Mouse (Mus musculus) forebrain, embryonic 11.5 days (tissue): ENCODE measurements around the gene Ccnt1. TPM values are rescaled to one million over a fixed set of nuclear protein-coding genes. Genes with fewer than 3 reads are reported as not detected.

Experiments used
- ATAC-seq: fragments of 200-750 bp; cut with Nextera tagmentation; replicated peaks from 2 replicates; pipeline ENCODE4 v1.8.0; 2017; ENCODE audit warnings: moderate TSS enrichment; ENCODE audit not compliant: low FRiP score
- DNase-seq: peaks from one replicate; pipeline ENCODE4 v3.0.0-alpha.2; 2017; ENCODE audit warnings: low spot score
- H3K27ac ChIP-seq: fragments of 300-500 bp; sonication (generic); 2 replicates; pipeline ENCODE4 v1.5.1; 2014; ENCODE audit warnings: low read depth, low read length
- H3K27me3 ChIP-seq: fragments of 300-500 bp; sonication (generic); 2 replicates; pipeline ENCODE4 v1.6.1; 2014; ENCODE audit warnings: mild to moderate bottlenecking, low read length, mixed read lengths; ENCODE audit not compliant: control insufficient read depth, insufficient read depth
- H3K36me3 ChIP-seq: fragments of 300-500 bp; sonication (generic); 2 replicates; pipeline ENCODE4 v1.6.1; 2014; ENCODE audit warnings: mild to moderate bottlenecking, low read length, moderate library complexity, mixed read lengths; ENCODE audit not compliant: control insufficient read depth, insufficient read depth
- H3K4me1 ChIP-seq: fragments of 300-500 bp; sonication (generic); replicated peaks from 2 replicates; pipeline ENCODE4 v1.6.1; 2014; ENCODE audit warnings: low read length, mixed read lengths; ENCODE audit not compliant: control insufficient read depth, insufficient read depth
- H3K4me2 ChIP-seq: fragments of 300-500 bp; sonication (generic); 2 replicates; pipeline ENCODE4 v1.6.1; 2014; ENCODE audit warnings: low read depth, mild to moderate bottlenecking, low read length, moderate library complexity, mixed read lengths; ENCODE audit not compliant: severe bottlenecking
- H3K4me3 ChIP-seq: fragments of 300-500 bp; sonication (generic); 2 replicates; pipeline ENCODE4 v1.5.1; 2014; ENCODE audit warnings: low read depth, low read length
- H3K9ac ChIP-seq: fragments of 300-500 bp; sonication (generic); 2 replicates; pipeline ENCODE4 v1.6.1; 2014; ENCODE audit warnings: low read length
- H3K9me3 ChIP-seq: fragments of 300-500 bp; sonication (generic); 2 replicates; pipeline ENCODE4 v1.6.1; 2016; ENCODE audit warnings: low read length, mixed read lengths; ENCODE audit not compliant: control insufficient read depth
- WGBS: fragments of 180-500 bp; shearing (Covaris S2); extraction: QIAGEN DNeasy Blood & Tissue Kit; methylation state at CpG from one replicate; pipeline ENCODE4 v1.1.7; 2014; 5-methylcytosine and 5-hydroxymethylcytosine counted together
- polyA plus RNA-seq: library from polyadenylated mRNA; unstranded; fragments of >200 nt; fragmentation: Nextera tagmentation; extraction: Ambion mirVana; gene quantifications from 2 replicates; pipeline ENCODE4 v1.2.1, GENCODE M21; 2014

Ccnt1 gene
- polyA plus RNA-seq, 1 experiment from 2014 or later, result 62.2 TPM

DNA sequence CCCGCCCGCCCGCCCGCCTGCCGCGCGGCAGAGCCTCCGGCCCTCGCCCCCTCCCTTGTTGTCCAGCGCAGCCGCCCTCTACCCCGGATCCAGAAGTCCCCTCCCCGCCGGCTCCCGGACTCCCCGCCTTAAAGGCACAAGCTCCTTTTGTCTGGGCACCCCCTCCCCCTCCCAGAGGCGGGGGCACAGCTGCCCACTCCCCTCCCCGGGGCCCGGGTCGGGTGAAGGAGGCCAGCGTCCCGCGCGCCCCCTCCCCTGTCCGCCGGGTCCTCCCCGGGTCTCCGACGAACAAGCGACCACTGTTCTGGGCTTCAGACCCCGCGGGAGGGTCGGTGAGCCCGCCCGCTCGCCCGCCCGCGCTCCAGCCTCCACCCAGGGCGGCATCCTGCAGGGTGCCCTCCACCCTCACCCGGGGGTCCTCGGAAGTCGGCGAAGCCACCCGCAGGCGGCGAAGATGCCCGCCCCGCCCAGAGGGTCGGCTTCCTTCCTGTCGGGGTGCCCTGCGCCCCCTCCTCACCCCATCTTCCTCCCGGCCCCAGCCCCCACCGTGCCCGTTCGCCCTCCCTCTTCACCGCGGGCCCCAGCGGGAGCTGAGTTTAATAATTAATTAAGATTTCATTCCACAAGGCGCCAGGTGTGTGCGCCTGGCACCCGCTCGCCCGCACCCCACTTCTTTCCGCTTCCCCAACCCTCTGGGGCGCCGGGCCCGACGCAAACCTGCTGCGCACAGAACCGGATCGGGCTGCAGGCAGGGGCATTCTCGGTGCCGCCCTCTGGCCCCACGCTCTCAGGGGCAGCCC lies 38.8 kb upstream of the Ccnt1 start, which contains the start of gene Adcy6:
Gene Adcy6 (minus strand): TSS at position 746 of the 800 bp plus-strand sequence.
- WGBS, result under 1% methylated on average over 51 of the region's 75 CpGs
- peaks cover 19% of the 10 kb centered on the region; the same call in 1 of the 2 replicates for H3K4me1 ChIP-seq
- DNase-seq, result peak; percentile 93
- peak; percentile 89 for ATAC-seq
- H3K9ac ChIP-seq, result peak within 1 kb of the TSS; percentile 92
- peak within 1 kb of the TSS; percentile 84 for H3K4me3 ChIP-seq
- peak within 1 kb of the TSS; percentile 76 for H3K27ac ChIP-seq
- no peaks in the 10 kb centered on the region for H3K27me3 ChIP-seq
- peak within 1 kb of the TSS; percentile 93 for H3K4me2 ChIP-seq
- H3K9me3 ChIP-seq, result no peaks in the 10 kb centered on the region
- no peaks in the 10 kb centered on the region for H3K36me3 ChIP-seq

DNA sequence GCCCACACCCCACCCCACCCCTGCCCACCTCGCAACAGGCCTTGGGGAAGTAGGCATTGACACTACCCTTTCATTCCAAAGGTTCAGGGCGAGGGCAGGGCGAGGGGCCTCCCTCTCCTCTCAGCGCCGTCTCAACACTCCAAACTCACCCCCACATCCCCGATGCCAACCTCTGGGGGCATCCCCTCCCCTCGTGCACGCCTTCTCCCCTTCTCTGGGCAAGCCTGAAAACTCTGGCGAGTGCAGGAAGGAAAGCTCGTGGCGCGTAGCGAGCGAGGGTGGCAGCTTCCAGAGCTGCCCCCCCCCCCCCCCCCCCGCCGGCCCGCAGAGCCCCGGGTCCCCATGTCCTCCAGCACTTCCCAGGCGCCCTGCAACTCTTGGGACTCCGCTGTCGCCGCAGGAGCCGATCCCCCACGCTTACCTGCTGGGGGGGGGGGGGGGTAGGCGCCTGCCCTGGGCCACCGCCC lies 38.1 kb upstream of the Ccnt1 start:
- ATAC-seq (peak; percentile 18), DNase-seq (peak; percentile 74)

DNA sequence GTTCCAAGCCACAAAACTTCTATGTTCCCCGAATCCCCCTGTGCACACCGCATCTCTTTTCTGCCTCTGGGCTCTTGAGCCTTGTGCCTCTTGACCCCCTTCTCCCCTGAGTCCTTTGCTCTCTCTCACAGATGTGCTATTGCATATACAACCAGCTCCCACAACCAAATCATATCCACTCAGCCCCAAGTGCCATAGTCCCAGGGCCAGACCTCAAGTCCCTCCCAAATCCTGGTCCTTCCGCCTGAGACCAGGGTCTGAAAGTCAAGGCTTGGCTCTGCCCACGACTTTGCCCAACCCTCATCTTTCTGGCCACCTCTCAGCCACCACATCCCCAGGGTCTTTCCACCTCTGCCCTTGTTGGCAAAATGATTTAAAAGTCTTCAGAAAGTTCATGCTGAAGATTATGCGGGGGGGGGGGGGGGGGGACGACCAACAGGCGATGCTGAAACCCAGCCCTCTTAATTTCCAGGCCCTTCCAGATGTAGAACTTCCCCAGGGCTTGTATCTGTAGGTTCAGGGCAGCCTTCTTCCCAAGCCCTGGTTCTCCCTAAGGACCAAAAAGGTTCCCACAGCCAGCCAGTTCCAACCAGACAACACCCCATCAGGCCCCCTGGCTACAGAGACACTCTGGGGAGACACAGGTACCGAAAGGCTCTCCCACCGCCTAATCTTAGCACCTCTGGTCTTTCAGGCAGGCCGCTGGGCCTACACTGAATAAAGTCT lies 37.5 kb upstream of the Ccnt1 start:
- no peak overlapping the region for H3K27ac ChIP-seq
- DNase-seq (no peak), ATAC-seq (no peak)
- WGBS, result 21% methylated on average over 8 of the region's 10 CpGs
- H3K27me3 ChIP-seq, result no peaks in the 10 kb centered on the region
- peaks cover 3% of the 10 kb centered on the region; the same call in 1 of the 2 replicates for H3K36me3 ChIP-seq
- peaks cover 19% of the 10 kb centered on the region; the same call in 1 of the 2 replicates for H3K4me1 ChIP-seq
- peak overlapping the region; percentile 92 for H3K9ac ChIP-seq
- no peaks in the 10 kb centered on the region for H3K9me3 ChIP-seq
- peak overlapping the region; percentile 93 for H3K4me2 ChIP-seq
- H3K4me3 ChIP-seq, result peak overlapping the region; percentile 84

More for the DNA sequence above, 38.1 kb upstream of the Ccnt1 start:
- H3K4me2 ChIP-seq, result peak overlapping the region; percentile 93
- H3K27me3 ChIP-seq, result no peaks in the 10 kb centered on the region
- H3K4me1 ChIP-seq, result peaks cover 19% of the 10 kb centered on the region; the same call in 1 of the 2 replicates
- H3K4me3 ChIP-seq, result peak overlapping the region; percentile 84
- peaks cover 1% of the 10 kb centered on the region; the same call in 1 of the 2 replicates for H3K36me3 ChIP-seq
- WGBS, result under 1% methylated on average over 14 of the region's 26 CpGs
- no peaks in the 10 kb centered on the region for H3K9me3 ChIP-seq
- peak overlapping the region; percentile 76 for H3K27ac ChIP-seq
- H3K9ac ChIP-seq, result peak overlapping the region; percentile 92

DNA sequence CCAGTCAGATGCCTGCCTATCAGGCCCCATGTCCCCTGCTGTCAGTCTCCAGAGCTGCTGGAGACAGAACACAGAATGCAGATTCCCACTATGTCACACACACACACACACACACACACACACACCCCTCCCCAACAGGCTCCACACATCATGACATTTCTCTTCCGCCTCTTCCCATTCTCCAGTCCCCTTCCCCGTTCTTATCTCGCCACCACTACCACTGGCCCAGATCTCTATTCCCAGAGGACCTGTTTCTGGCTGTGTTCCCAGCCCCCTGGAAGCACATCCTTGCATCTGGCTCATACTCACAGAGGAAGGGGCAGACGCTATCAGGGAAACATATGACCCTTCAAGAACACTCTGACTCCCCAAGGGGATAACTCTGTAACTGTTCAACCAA lies 36.8 kb upstream of the Ccnt1 start:
- Histone ChIP-seq H3K27ac (no peak overlapping the region), H3K36me3 (peaks cover 3% of the 10 kb centered on the region; the same call in 1 of the 2 replicates), H3K4me2 (peak overlapping the region; percentile 93), H3K4me1 (peaks cover 19% of the 10 kb centered on the region; the same call in 1 of the 2 replicates), H3K27me3 (no peaks in the 10 kb centered on the region), H3K9me3 (no peaks in the 10 kb centered on the region), H3K4me3 (no peak overlapping the region), H3K9ac (no peak overlapping the region; the same call in 1 of the 2 replicates)
- WGBS, result 59% methylated on average over 4 of the region's 4 CpGs
- ATAC-seq, result no peak
- no peak for DNase-seq

DNA sequence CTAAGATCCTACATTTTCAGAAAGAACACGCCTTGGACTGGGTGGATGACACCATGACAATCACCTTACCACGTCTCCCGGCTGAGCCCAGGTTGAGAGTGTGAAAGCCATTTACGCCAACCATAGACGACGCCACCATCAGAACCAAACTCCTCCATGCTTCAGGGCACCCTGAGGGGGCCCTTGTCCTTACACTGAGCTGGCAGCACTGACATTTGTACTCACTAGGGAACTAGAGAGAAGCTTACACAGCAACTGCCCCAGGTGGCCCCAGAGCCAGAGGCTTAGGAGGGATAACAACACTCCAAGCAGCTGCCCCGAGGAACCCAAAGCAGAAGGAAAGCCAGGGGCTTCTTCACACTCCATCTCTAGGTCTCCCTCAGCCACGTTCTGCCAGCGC lies 36.0 kb upstream of the Ccnt1 start:
- H3K4me3 ChIP-seq, result peak overlapping the region; percentile 1; the same call in 1 of the 2 replicates
- H3K9ac ChIP-seq, result no peak overlapping the region
- WGBS, result 70% methylated on average over 9 of the region's 9 CpGs
- no peak for DNase-seq
- no peak overlapping the region for H3K4me2 ChIP-seq
- H3K27me3 ChIP-seq, result no peaks in the 10 kb centered on the region
- peaks cover 3% of the 10 kb centered on the region; the same call in 1 of the 2 replicates for H3K36me3 ChIP-seq
- ATAC-seq, result no peak
- H3K27ac ChIP-seq, result no peak overlapping the region
- H3K9me3 ChIP-seq, result no peaks in the 10 kb centered on the region
- peaks cover 20% of the 10 kb centered on the region; the same call in 1 of the 2 replicates for H3K4me1 ChIP-seq

GRCm38 (mm10) chr15:98606051-98606536 lies 35.4 kb upstream of the Ccnt1 start:
- no peak overlapping the region for H3K4me2 ChIP-seq
- no peaks in the 10 kb centered on the region for H3K27me3 ChIP-seq
- no peak overlapping the region for H3K9ac ChIP-seq
- no peaks in the 10 kb centered on the region for H3K9me3 ChIP-seq
- peaks cover 3% of the 10 kb centered on the region; the same call in 1 of the 2 replicates for H3K36me3 ChIP-seq
- ATAC-seq (no peak), DNase-seq (no peak)
- H3K4me3 ChIP-seq, result no peak overlapping the region
- peaks cover 20% of the 10 kb centered on the region; the same call in 1 of the 2 replicates for H3K4me1 ChIP-seq
- 93% methylated on average over 12 of the region's 12 CpGs for WGBS
- no peak overlapping the region for H3K27ac ChIP-seq

- Histone ChIP-seq H3K4me1 (peaks cover 19% of the 10 kb centered on the region; the same call in 1 of the 2 replicates), H3K36me3 (peaks cover 3% of the 10 kb centered on the region; the same call in 1 of the 2 replicates)
- DNase-seq, result no peak
These were observed 33.4 kb upstream of the Ccnt1 start for GRCm38 (mm10) chr15:98604041-98604575.

DNA sequence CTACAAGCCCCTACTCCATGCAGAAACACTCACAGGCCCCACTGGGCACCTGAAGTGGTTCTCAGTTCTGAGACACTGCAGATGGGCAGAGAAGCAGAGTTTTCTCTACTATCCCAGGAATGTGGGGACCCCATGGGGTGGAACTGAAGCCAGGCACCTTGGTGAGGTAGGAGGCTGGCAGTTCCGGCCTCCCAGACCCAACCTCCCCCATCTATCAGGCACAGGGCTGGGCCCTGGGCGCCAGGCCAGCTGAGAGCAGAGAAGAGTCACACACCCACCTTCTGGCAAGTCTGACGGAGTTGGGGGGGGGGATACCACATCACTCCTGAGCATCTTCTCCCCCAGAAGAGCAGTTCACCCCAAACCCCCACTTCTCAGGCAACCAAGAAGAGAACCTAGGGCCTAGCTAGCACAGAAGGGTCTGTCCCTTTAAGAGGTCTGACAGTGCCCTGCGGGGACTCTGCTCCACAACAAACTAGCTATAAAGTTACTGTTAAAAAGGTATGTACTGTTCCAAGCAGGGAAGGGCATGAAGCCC lies 32.3 kb upstream of the Ccnt1 start:
- no peak overlapping the region for H3K9ac ChIP-seq
- H3K4me3 ChIP-seq, result no peak overlapping the region
- no peaks in the 10 kb centered on the region for H3K27me3 ChIP-seq
- ATAC-seq (no peak), DNase-seq (no peak)
- no peaks in the 10 kb centered on the region for H3K9me3 ChIP-seq
- peaks cover 14% of the 10 kb centered on the region; the same call in 1 of the 2 replicates for H3K4me1 ChIP-seq
- WGBS, result 68% methylated on average over 4 of the region's 4 CpGs
- no peak overlapping the region for H3K27ac ChIP-seq
- H3K36me3 ChIP-seq, result peaks cover 6% of the 10 kb centered on the region
- H3K4me2 ChIP-seq, result no peak overlapping the region

More at GRCm38 (mm10) chr15:98604041-98604575, 33.4 kb upstream of the Ccnt1 start:
- ATAC-seq, result no peak
- no peaks in the 10 kb centered on the region for H3K27me3 ChIP-seq
- H3K9ac ChIP-seq, result no peak overlapping the region
- H3K9me3 ChIP-seq, result no peaks in the 10 kb centered on the region
- no peak overlapping the region for H3K27ac ChIP-seq
- no peak overlapping the region for H3K4me3 ChIP-seq
- no peak overlapping the region for H3K4me2 ChIP-seq
- WGBS, result 96% methylated on average over 24 of the region's 24 CpGs
